Mouse (Mus musculus) spleen, postnatal 36 days (tissue): ENCODE results near the gene Zfp277.

Experiments
- DNase-seq, 2 experiments: peaks; one replicate each; pipeline ENCODE4 v3.0.0; 2022; ENCODE audit warnings: low spot score in 2 of 2, mixed read lengths in 1 of 2

The Zfp277 gene

GRCm38 (mm10) chr12:40378621-40379537, 66.8 kb downstream of the Zfp277 start:
- no peak for DNase-seq

GRCm38 (mm10) chr12:40351879-40352278, 93.8 kb downstream of the Zfp277 start:
- DNase-seq: no peak

- DNase-seq: no peak
Observed at GRCm38 (mm10) chr12:40348251-40348650, 97.5 kb downstream of the Zfp277 start.

- DNase-seq: no peak
Observed at GRCm38 (mm10) chr12:40347060-40347698, 98.5 kb downstream of the Zfp277 start.

- no peak for DNase-seq
Observed at GRCm38 (mm10) chr12:40341443-40341842, 104.3 kb downstream of the Zfp277 start.

- DNase-seq: no peak
Observed at GRCm38 (mm10) chr12:40335303-40335702, 110.4 kb downstream of the Zfp277 start.

GRCm38 (mm10) chr12:40331467-40331866, 114.2 kb downstream of the Zfp277 start:
- no peak for DNase-seq

- no peak for DNase-seq
Observed at GRCm38 (mm10) chr12:40327012-40327660, 118.6 kb downstream of the Zfp277 start.

- no peak for DNase-seq
Observed at GRCm38 (mm10) chr12:40325582-40325981, 120.1 kb downstream of the Zfp277 start.

- DNase-seq: no peak
Observed at GRCm38 (mm10) chr12:40324819-40325218, 120.9 kb downstream of the Zfp277 start.

GRCm38 (mm10) chr12:40315146-40315545, 130.6 kb downstream of the Zfp277 start:
- DNase-seq: no peak

- no peak for DNase-seq
Observed at GRCm38 (mm10) chr12:40303960-40304359, 141.7 kb downstream of the Zfp277 start.

GRCm38 (mm10) chr12:40298636-40299035, 147.1 kb downstream of the Zfp277 start:
- DNase-seq: no peak

GRCm38 (mm10) chr12:40286539-40286938, 159.2 kb downstream of the Zfp277 start:
- no peak for DNase-seq

GRCm38 (mm10) chr12:40280596-40281325, 164.9 kb downstream of the Zfp277 start:
- DNase-seq: no peak

- DNase-seq: no peak
Observed at GRCm38 (mm10) chr12:40277581-40277980, 168.1 kb downstream of the Zfp277 start.

- DNase-seq: no peak
Observed at GRCm38 (mm10) chr12:40274931-40275330, 170.8 kb downstream of the Zfp277 start.

GRCm38 (mm10) chr12:40273339-40273738, 172.4 kb downstream of the Zfp277 start:
- no peak for DNase-seq

- DNase-seq: no peak
Observed at GRCm38 (mm10) chr12:40272710-40273109, 173.0 kb downstream of the Zfp277 start.

GRCm38 (mm10) chr12:40268313-40268712, 177.4 kb downstream of the Zfp277 start:
- DNase-seq: no peak
